ENCODE assay signal across 14 mouse cellular contexts in the genomic region with DNA sequence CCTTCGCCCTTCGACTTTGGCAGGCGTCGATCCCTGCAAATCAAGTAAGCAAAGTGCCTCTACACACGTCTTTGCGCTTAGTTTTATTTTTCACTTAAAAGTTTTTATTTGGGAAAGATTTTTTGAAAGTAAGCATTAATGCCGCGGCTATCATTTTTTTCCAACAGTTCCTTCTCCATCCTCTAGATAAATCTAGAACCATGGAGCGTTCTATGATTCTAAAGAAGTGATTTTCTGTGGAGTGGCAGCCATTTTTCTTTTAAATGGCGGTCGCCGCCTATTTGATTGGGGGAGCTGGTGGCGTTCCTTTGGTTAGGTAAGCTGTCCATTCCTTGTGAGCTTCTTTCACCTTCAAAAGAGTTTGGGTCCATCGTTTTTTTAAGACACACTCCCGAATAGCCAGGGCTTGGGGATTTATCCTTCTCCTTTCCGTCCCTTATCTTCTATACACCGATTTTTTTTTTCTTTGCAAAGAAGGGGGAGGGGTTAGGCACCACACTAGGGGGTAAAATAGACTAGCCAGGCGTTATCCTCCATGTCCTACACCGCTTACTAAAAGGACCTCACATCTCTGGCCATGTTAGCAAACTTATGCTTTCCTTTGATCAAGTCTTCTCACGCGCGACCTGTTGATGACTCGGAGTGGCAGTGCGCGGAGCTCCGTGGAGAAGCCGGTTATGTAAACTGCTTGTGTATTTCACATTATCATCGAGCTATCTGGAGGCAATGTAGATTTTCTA. TPM values are rescaled to one million over a fixed set of nuclear protein-coding genes. Genes with fewer than 3 reads are reported as not detected.
DNase-seq lines count a peak whose midpoint lies in the region; ATAC-seq lines count a peak whose summit lies in the region.
"Had no signal": no experiment of that assay in that cellular context is flagged by ENCODE, and none has a peak within 500 bp of the region (broad histone marks: within the 10 kb centered on the region; RNA-seq: fewer than 3 reads in every experiment).

No protein-coding gene starts in this region.

- no peak overlapping the region for H3K9ac ChIP-seq in hindbrain, embryonic 13.5 days
- H3K9ac ChIP-seq in midbrain, embryonic 15.5 days = no peak overlapping the region
- H3K9ac ChIP-seq: embryonic facial prominence, embryonic 12.5 days; limb, embryonic 15.5 days had no signal

- WGBS in hindbrain, embryonic 13.5 days = 1% methylated on average over 28 of the region's 28 CpGs
- WGBS in midbrain, embryonic 15.5 days = under 1% methylated on average over 28 of the region's 28 CpGs

- no peaks in the 10 kb centered on the region for H3K36me3 ChIP-seq in hindbrain, embryonic 13.5 days
- no peaks in the 10 kb centered on the region for H3K36me3 ChIP-seq in midbrain, embryonic 15.5 days (replicated peaks)
- H3K36me3 ChIP-seq: embryonic facial prominence, embryonic 12.5 days; limb, embryonic 15.5 days had no signal

- H3K9me3 ChIP-seq in hindbrain, embryonic 13.5 days = no peaks in the 10 kb centered on the region
- H3K9me3 ChIP-seq in midbrain, embryonic 15.5 days = no peaks in the 10 kb centered on the region
- H3K9me3 ChIP-seq: embryonic facial prominence, embryonic 12.5 days; limb, embryonic 15.5 days had no signal

- peaks cover 41% of the 10 kb centered on the region for H3K4me1 ChIP-seq in hindbrain, embryonic 13.5 days (replicated peaks)
- H3K4me1 ChIP-seq in midbrain, embryonic 15.5 days = peaks cover 31% of the 10 kb centered on the region
- H3K4me1 ChIP-seq: embryonic facial prominence, embryonic 12.5 days had no signal

- no peak overlapping the region for H3K27ac ChIP-seq in hindbrain, embryonic 13.5 days
- H3K27ac ChIP-seq in midbrain, embryonic 15.5 days = no peak overlapping the region
- H3K27ac ChIP-seq: embryonic facial prominence, embryonic 12.5 days; limb, embryonic 15.5 days had no signal

- H3K27me3 ChIP-seq in hindbrain, embryonic 13.5 days = peaks cover 93% of the 10 kb centered on the region
- H3K27me3 ChIP-seq in midbrain, embryonic 15.5 days (replicated peaks) = peaks cover 71% of the 10 kb centered on the region

- no peak for ATAC-seq in hindbrain, embryonic 13.5 days (ENCODE audit: low FRiP score)
- no peak for ATAC-seq in midbrain, embryonic 15.5 days (replicated peaks)
- ATAC-seq in cerebellum, adult (ENCODE audit: insufficient number of reproducible peaks, low FRiP score, low TSS enrichment) = no peak
- ATAC-seq: lung, postnatal 0 days had no signal

- H3K4me3 ChIP-seq in hindbrain, embryonic 13.5 days = peak overlapping the region; percentile 22; the same call in 1 of the 2 replicates
- peak overlapping the region; percentile 9 for H3K4me3 ChIP-seq in midbrain, embryonic 15.5 days
- H3K4me3 ChIP-seq: embryonic facial prominence, embryonic 12.5 days; limb, embryonic 15.5 days had no signal

- H3K4me2 ChIP-seq in hindbrain, embryonic 13.5 days = peak overlapping the region; percentile 35
- H3K4me2 ChIP-seq in midbrain, embryonic 15.5 days = peak overlapping the region; percentile 22
- H3K4me2 ChIP-seq: embryonic facial prominence, embryonic 12.5 days; limb, embryonic 15.5 days had no signal

- peak; percentile 41 for DNase-seq in thymus, postnatal 4 days
- no peak for DNase-seq in thymus, postnatal 10 days (ENCODE audit: low spot score in 2 of 2)
- DNase-seq in lung, postnatal 25 days (ENCODE audit: low spot score) = no peak
- no peak for DNase-seq in lung, postnatal 4 days
- DNase-seq: adrenal gland, postnatal 36 days; cerebellum, adult 18-20 months; heart, postnatal 10 days had no signal

RNA-seq across cellular contexts. Expression of a gene that starts 7.6 kb away (rescaled TPM):
- polyA plus RNA-seq in hindbrain, embryonic 13.5 days (2015; fragmentation: Nextera tagmentation; extraction: Ambion mirVana) = 8.5 and 10.5 TPM in 2 replicates
- polyA plus RNA-seq in midbrain, embryonic 15.5 days (2015; fragmentation: Nextera tagmentation; extraction: Ambion mirVana) = 15.1 and 20.7 TPM in 2 replicates
- polyA plus RNA-seq: frontal cortex, adult 2 months; limb, embryonic 15.5 days; lung, postnatal 0 days had no signal
